Mouse (Mus musculus): ENCODE data around the gene Ccdc154.
A peak's percentile ranks its signal among the peaks of the same experiment; 100 is the strongest.
"Not testable (repeated sequence)": the region's sequence is repeated elsewhere in the genome, so short reads cannot be mapped to it uniquely, and the experiment has no call there.

Ccdc154 gene

GRCm38 (mm10) chr17:25162161-25162560 is at the start of gene Ccdc154:
TSS of gene Ccdc154 (plus strand) at chr17:25162461.
- DNase-seq, result no peak

GRCm38 (mm10) chr17:25114908-25115645 is 47.2 kb upstream of the Ccdc154 start:
- peak in 1 of 2 experiments; percentile 19 for DNase-seq

GRCm38 (mm10) chr17:25115664-25116432 is 46.4 kb upstream of the Ccdc154 start, which contains the start of gene Telo2:
TSS of gene Telo2 (minus strand) at chr17:25115967.
- DNase-seq, result peak; percentile 97

DNA sequence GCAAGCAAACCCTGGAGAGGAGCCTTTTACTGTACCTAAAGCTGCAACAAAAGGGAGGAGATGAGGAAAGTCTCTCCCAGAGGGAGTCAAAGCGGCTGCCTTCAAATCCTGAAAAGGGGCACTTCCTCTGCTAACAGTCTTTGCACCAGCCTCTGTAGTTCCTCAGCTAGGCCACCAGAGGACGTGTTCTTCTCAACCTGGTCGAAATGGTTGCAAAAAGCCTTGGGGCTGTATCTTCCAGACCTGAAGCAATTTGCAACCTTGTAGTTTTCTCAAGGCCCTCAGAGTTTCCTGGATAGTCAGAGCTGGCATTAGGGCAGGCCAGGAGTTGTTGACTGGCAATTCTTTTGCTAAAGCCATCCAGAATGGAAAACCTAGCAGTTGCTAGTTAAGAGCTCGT is 45.0 kb upstream of the Ccdc154 start:
- peak; percentile 14 to 19 for DNase-seq

DNA sequence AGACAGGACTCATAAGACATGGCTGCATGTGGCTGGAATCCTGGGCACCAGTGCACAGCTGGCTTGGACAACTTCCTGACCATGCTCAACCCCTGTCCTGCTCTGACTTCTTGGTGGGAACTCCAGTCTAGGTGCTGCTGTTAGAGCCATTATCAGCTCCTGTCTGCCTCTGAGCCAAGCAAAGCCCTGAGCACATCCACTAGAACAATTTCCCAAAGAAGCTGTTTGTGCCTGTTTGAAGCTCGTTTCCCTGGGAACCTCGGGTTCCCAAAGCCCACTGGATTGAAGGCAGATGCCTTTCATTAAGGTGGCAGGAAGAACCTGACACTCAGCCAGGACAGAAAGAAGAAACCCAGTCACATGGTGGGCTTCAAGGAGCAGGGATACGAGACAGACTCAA is 41.9 kb upstream of the Ccdc154 start, which contains the start of gene Ptx4:
Gene Ptx4, plus strand, starts transcription at position 355 of the 400 bp plus-strand sequence.
- no peak for DNase-seq

GRCm38 (mm10) chr17:25123979-25124378 is 38.3 kb upstream of the Ccdc154 start:
- peak; percentile 26 to 35 for DNase-seq

GRCm38 (mm10) chr17:25125442-25126060 is 36.7 kb upstream of the Ccdc154 start:
- DNase-seq, result not testable (repeated sequence)

DNA sequence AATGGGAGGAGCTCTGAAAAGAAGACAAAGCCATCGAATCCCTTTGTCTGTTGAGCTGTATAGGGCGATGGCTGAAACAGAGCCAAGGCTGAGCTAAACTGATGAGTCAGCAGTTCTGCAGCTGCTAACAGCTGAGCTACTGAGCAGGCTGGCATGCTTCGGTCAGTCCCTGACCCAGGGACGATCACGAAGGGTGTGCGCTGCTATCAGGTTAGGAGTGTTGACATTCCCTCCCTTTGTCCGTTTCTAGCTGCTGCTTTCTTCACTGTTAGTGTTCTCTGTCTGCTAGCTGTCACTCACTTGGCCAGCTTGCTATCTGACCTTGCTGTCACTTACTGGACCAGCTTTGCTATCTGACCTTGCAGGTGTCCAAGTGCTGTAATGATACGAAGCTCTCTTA is 35.2 kb upstream of the Ccdc154 start:
- DNase-seq, result peak in 1 of 2 experiments; percentile 16

GRCm38 (mm10) chr17:25127681-25128080 is 34.6 kb upstream of the Ccdc154 start:
- DNase-seq, result no peak

GRCm38 (mm10) chr17:25130060-25130459 is 32.2 kb upstream of the Ccdc154 start:
- no peak for DNase-seq

DNA sequence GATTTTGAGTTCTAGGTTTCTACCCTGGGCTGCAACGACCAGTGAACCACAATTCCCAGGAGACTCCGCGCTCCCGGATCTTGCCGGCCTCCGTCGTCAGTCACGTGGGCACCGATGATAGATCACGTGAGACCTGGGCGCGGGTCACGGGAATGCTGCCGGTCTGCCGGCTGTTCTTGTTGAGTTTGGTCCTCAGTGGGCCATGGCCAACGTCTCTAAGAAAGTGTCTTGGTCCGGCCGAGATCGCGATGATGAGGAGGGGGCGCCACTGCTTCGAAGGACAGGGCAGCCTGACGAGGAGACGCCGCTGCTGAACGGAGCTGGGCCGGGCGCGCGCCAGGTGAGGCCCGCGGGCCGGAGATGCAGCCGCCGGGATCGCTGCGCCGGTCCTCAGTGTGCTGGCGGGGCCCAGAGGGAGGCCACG is 29.0 kb upstream of the Ccdc154 start, which contains the start of gene Clcn7:
Gene Clcn7, plus strand, starts transcription at position 117 of the 424 bp plus-strand sequence.
- DNase-seq, result peak; percentile 95 to 97

GRCm38 (mm10) chr17:25135622-25136021 is 26.6 kb upstream of the Ccdc154 start:
- peak in 1 of 2 experiments; percentile 8 for DNase-seq

GRCm38 (mm10) chr17:25138803-25139202 is 23.5 kb upstream of the Ccdc154 start:
- no peak for DNase-seq

DNA sequence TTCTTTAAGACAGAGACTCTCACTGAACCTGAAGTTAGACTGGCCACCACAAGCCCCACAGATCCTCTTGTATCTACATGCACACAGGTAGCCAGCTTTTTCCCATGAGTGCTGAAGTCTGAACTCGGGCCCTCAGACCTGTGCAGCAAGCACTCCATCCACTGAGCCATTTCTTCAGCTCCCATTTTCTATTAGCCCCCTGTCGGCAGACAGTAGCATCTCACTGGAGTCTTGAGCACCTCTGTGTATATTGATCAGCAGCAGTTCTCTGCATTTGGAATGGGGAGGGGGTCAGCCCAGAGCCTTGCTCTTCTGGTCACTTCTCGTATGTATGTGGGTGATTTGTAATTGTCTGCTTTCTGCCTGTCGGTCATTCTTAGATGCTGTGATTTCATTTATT is 22.3 kb upstream of the Ccdc154 start:
- DNase-seq, result peak; percentile 18 to 31

DNA sequence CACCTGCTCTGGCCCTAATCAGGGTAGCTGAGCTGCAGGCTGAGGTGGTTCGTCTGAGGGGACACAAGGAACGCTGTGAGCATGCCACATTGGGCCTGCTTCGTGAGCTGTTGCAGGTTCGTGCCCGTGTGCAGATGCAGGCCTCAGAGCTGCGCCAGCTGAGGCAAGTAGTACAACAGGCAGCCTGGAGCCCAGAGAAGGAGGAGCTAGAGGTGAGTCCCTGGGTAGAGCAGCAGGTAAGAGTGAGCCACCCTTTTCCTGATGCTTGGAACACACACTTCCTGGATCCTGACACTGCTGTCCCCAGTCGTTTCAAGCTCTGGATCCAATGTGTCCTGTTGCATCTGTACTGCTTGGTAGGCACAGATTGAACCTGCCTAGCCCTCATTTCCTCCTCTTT is 1.1 kb downstream of the Ccdc154 start:
- DNase-seq, result no peak

DNA sequence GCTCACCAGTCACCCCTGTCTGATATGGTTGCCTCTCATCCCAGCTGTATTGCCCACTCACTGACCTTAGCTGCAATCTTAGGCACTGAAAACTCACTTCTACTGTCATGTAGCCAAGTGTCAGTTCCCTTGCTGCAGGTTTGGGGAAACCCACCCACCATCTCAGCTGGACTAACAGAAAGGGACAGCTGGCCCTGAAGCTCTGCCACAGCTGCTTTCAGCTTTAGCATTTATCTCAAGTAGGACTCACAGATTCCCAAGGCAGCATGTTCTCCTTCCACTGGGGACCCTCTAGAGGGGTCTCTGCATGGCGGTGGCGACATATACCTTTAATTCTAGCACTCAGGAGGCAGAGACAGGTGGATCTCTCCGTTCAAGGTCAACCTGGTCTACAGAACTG is 2.5 kb downstream of the Ccdc154 start:
- DNase-seq, result no peak

- DNase-seq, result no peak
These were observed 3.9 kb downstream of the Ccdc154 start for GRCm38 (mm10) chr17:25165970-25166671.

- DNase-seq, result no peak
These were observed 7.4 kb downstream of the Ccdc154 start for GRCm38 (mm10) chr17:25169706-25170105.

- DNase-seq, result no peak
These were observed 10.3 kb downstream of the Ccdc154 start for GRCm38 (mm10) chr17:25172558-25172957.

DNA sequence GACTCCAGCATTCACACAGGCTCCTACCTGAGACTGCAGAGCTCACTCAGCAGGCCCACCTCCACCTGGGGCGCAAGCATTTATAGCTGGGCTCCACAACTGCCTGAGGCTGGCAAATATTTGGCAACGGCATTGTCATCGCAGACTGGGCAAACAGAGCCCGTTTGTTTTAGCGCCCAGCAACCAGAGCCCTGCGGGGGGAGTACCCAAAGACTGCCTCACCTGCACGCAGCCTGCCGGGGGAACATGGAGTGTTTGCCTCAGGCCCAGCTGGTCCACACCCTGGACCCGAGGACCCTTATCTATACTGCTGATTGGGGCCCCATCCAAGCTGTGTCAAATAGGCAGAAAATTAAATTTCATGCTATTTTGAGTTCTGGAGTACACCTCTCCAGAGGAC is 13.2 kb downstream of the Ccdc154 start, which contains the start of gene Gm38655:
Gene Gm38655, minus strand, starts transcription at position 61 of the 400 bp plus-strand sequence.
- no peak for DNase-seq

- no peak for DNase-seq
These were observed 21.0 kb downstream of the Ccdc154 start for GRCm38 (mm10) chr17:25183232-25183631.

GRCm38 (mm10) chr17:25184129-25184691 is 21.9 kb downstream of the Ccdc154 start, which contains the start of gene BC003965:
TSS of gene BC003965 (plus strand) at chr17:25184554.
- peak; percentile 99 for DNase-seq
